Mouse (Mus musculus) liver, embryonic 14.5 days (tissue): Measurements from ENCODE around the gene Ptgs1.

Experiments
- CTCF ChIP-seq: IDR thresholded peaks from 2 replicates; pipeline ENCODE4 v1.5.1; 2016; ENCODE audit warnings: antibody characterized with exemption, low read depth, control low read depth
- EP300 ChIP-seq: IDR thresholded peaks from 2 replicates; pipeline ENCODE4 v1.6.1; 2016; ENCODE audit warnings: antibody characterized with exemption, low read depth

- no peak for TF ChIP-seq CTCF
- no peak for TF ChIP-seq EP300
Observed at GRCm38 (mm10) chr2:36269458-36269857, 39.2 kb downstream of the Ptgs1 start.
